Mouse (Mus musculus) stomach, embryonic 15.5 days (tissue): ENCODE measurements around the gene Prr5l. TPM values are rescaled to one million over a fixed set of nuclear protein-coding genes. Genes with fewer than 3 reads are reported as not detected.

Experiments used
- polyA plus RNA-seq: library from polyadenylated mRNA; unstranded; fragments of >200 nt; fragmentation: Nextera tagmentation; extraction: Ambion mirVana; gene quantifications from 2 replicates; pipeline ENCODE4 v1.2.1, GENCODE M21; 2015

Gene Prr5l
- polyA plus RNA-seq, 1 experiment from 2014 or later, result 9.8 TPM

Other genes with a start within 250 kb of the Prr5l start
- 0.10 TPM in 1 of 2 replicates, not detected in the other for gene Rag1, start 233.5 kb downstream of the Prr5l start, polyA plus RNA-seq
- gene B230118H07Rik, start 233.5 kb downstream of the Prr5l start, polyA plus RNA-seq, result 51.0 and 55.8 TPM in 2 replicates
- 7.4 and 9.4 TPM in 2 replicates for gene Traf6, start 204.6 kb downstream of the Prr5l start, polyA plus RNA-seq
- 54.1 and 58.1 TPM in 2 replicates for gene Commd9, start 3.2 kb upstream of the Prr5l start, polyA plus RNA-seq